Mouse (Mus musculus) ovary, adult 18-20 months (tissue): ENCODE data around the gene Plekhg3.

Source experiments
- DNase-seq: peaks from one replicate; pipeline ENCODE4 v3.0.0; 2022; ENCODE audit warnings: low spot score, mixed read lengths

Gene Plekhg3

GRCm38 (mm10) chr12:76552321-76552720 lies 21.6 kb downstream of the Plekhg3 start:
- no peak for DNase-seq

DNA sequence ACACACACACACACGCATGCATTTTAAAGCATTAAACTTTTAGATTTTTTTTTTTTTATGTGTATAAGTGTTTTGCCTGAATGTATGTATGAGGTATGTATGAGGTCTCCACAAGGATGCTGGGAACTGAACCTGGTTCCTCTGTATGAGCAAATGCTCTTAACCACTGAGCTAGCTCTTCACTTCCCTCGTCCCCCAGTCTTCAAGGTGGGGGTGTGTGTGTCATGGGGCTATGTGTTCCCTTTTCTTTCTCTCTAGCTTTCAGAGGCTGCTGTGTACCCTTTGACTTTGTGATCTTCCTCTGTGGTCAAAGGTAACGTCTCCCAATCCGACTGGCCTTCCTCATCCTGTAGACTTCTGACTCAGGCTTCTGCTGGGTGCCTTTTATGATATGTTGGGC lies 22.3 kb downstream of the Plekhg3 start:
- no peak for DNase-seq

GRCm38 (mm10) chr12:76553917-76554316 lies 23.2 kb downstream of the Plekhg3 start:
- no peak for DNase-seq

DNA sequence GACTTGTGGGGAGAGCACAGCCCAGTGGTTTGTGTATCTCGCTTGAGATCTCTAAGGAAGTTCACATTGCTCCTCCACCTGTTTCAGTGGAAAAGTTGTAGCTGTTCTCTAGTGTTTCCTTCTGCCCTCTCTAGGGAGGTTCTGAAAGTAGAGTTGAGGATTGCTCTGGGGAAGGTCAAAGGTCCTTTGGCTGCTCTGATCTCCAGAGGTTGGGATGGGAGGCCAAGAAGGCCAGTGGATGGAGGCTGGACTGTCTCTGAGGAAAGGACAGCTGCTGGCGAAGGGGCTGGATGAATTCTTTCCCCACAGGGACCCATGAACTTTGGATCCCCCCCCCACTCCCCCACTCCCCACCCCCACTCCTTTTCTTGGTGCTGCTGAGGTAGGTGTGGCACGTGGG lies 23.7 kb downstream of the Plekhg3 start:
- no peak for DNase-seq

- no peak for DNase-seq
These were observed 24.2 kb downstream of the Plekhg3 start for GRCm38 (mm10) chr12:76554871-76555386.

DNA sequence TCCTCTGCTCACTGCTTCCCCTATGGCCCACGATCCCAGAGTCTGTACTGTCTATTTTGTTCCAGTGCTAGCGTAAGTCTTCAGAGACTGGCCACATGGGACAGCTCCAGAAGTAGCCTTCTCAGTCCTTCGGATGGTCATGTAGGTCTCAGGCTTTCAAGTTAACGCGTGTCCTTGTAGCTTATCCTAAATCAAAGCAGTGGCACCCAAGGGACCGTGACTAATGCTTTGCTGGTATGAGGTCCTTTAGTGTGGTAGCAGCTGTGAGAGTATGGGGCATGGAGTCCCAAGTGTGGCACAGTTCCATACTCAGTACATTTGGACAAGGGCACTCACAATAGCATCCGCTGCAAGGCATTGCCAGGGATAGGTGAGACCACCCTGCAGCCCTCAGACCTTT lies 25.5 kb downstream of the Plekhg3 start:
- DNase-seq = no peak

DNA sequence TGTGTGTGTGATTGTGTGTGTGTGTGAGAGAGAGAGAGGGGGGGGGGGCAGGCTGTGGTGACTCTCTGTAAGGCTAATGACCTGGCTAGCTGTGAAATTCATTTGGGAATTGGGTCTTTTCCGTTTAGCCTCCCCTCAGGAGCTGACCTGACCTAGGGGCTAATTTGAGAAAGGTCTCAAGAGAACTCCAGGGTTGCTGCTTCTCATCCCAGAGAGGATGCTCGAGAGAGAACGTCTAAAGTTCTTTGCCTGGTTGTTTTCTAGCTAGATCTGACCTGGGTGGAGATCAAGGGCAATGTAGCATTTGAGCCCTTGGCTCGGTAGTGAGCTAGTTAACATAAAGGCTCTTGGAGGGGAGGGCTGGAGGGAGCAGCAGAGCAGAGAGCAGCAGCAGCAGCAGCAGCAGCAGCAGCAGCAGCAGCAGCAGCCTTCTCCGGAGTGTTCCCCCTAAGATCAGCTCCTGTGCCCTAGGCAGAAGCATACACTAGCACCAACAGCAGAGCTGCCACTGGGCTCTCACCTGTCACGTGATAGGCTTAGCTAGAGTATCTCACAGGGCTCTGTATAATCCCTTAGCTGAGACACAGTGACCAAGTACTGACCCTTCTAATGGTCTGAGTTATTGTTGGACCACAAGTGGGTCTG lies 26.2 kb downstream of the Plekhg3 start:
- no peak for DNase-seq

DNA sequence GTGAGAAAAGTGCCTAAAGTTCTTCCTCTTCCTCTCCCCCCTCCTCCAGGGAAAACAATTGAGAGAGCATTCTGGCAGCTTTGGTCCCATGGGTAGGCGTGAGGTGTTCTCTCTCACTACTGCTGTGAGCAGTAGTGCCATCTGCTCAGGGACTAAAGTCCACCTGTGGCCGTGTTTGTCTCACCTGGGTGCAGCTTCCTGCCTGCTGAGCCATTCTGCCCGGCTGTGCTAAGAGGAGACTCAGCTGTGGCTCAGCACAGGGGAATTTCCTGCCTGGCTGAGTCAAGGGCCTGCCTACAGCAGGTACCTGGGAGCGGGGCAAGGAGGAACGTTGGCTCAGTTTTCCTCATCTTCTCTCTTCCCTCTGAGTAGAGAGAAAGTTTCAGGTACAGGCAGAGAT lies 27.5 kb downstream of the Plekhg3 start:
- DNase-seq = no peak

GRCm38 (mm10) chr12:76562196-76562595 lies 31.5 kb downstream of the Plekhg3 start:
- no peak for DNase-seq

- DNase-seq = no peak
These were observed 35.6 kb downstream of the Plekhg3 start for GRCm38 (mm10) chr12:76566284-76566683.

- DNase-seq = no peak
These were observed 39.7 kb downstream of the Plekhg3 start for GRCm38 (mm10) chr12:76570221-76570940.

- no peak for DNase-seq
These were observed 40.6 kb downstream of the Plekhg3 start for GRCm38 (mm10) chr12:76571266-76571665.

GRCm38 (mm10) chr12:76572261-76573251 lies 41.9 kb downstream of the Plekhg3 start:
- no peak for DNase-seq

DNA sequence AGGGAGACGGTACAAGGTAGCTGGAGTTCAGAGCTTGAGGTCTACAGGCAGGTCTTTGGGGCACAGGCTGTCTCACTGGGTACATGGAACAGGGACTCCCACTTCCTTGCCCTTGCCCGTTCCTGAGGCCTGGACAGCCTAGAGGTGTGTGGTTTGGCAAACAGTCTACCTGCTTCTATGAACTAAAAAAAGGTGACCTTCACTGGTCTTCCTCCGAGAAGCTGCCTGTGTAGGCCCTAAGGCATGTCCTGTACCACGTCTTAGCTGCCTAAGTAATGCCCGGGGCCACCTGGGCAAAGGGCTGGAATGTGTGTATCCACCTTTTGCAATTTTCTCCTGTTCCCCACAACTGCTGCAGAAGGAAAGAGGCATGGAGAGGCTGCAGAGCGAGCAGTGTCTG lies 42.7 kb downstream of the Plekhg3 start:
- DNase-seq = no peak

DNA sequence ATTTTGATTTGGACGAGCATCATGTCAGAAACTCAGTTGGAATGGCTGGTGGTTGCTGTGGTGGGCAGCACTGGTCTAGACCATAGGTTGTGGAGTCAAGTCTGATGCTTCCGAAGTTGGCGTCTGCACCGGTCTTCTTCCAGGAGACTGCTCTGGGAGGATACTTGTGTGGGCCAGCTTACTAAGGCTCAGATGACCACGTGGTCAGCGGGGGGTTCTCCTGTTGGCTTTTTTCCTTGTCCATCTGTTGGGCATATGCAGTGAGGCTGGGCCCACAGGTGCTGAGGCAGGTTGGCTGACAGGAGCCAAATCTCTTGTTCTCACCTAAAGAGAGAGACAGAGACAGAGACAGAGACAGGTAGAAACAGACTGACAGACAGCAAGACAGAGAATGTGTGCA lies 44.1 kb downstream of the Plekhg3 start:
- DNase-seq = no peak

DNA sequence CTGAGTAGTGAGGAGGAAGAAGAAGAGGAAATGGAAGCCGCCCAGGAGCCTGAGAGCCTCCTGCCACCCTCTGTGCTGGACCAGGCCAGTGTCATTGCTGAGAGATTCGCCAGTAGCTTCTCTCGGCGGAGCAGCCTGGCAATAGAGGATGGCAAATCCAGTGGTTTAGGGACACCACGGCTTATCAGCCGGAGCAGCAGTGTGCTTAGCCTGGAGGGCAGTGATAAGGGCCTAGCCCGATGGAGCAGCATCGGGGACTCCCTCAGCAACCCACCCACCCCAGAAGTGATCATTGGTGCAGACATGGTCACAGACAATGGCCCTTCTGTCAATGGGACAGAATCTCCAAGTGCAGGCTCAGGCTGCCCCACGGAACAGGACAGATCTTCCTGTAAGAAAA lies 45.4 kb downstream of the Plekhg3 start:
- DNase-seq = no peak

- DNase-seq = no peak
These were observed 46.1 kb downstream of the Plekhg3 start for GRCm38 (mm10) chr12:76576806-76577205.

DNA sequence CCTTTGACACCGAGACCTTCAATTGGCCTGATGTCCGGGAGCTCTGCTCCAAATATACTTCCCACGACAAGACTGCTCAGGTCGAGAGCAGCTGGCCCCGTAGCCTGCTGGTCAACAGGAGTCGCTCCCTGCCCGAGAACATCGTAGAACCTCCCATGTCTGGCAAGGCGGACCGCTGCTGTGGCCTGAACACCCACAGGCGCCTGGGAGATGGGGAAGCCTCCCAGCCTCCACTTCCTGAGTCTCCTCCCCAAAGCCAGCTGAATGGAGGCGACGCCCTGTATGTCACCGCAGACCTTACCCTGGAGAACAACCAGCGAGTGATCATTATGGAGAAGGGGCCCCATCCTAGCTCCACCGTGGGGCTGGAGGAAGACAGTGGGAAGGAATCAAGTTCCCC lies 47.2 kb downstream of the Plekhg3 start:
- DNase-seq = no peak

- no peak for DNase-seq
These were observed 47.8 kb downstream of the Plekhg3 start for GRCm38 (mm10) chr12:76578465-76578864.

GRCm38 (mm10) chr12:76579806-76580205 lies 49.1 kb downstream of the Plekhg3 start:
- no peak for DNase-seq

- no peak for DNase-seq
These were observed 51.4 kb downstream of the Plekhg3 start for GRCm38 (mm10) chr12:76582139-76582538.

DNA sequence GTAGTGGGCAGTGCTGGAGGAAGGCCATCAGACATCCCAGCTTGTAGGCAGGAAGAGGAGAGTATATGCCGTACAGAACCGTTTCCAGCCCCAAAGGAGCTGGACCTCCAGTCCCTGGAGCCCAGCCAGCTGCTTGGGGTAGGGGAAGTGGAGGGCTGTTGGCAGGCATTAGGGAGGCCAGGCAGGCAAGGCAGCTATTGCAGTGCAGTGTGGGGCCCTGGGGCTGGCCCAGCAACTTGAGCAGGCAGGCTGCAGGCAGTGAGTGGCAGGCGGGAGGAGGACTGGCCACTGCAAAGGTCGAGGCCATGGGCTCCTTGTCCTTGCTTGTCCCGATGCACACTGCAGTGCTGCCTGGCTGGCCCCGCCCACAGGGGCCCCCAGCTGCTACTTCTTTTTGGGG lies 52.1 kb downstream of the Plekhg3 start:
- no peak for DNase-seq
